Mouse (Mus musculus): ENCODE measurements around the gene C9orf72. TPM values are rescaled to one million over a fixed set of nuclear protein-coding genes. Genes with fewer than 3 reads are reported as not detected.
A peak's percentile ranks its signal among the peaks of the same experiment; 100 is the strongest.

Gene C9orf72
- polyA plus RNA-seq, 2 experiments from 2014 or later = 8.6 to 8.9 TPM

GRCm38 (mm10) chr4:35175566-35175965 is 50.4 kb downstream of the C9orf72 start:
- ATAC-seq = no peak

GRCm38 (mm10) chr4:35173551-35173950 is 52.4 kb downstream of the C9orf72 start:
- ATAC-seq = no peak

GRCm38 (mm10) chr4:35172471-35172870 is 53.5 kb downstream of the C9orf72 start:
- no peak for ATAC-seq

DNA sequence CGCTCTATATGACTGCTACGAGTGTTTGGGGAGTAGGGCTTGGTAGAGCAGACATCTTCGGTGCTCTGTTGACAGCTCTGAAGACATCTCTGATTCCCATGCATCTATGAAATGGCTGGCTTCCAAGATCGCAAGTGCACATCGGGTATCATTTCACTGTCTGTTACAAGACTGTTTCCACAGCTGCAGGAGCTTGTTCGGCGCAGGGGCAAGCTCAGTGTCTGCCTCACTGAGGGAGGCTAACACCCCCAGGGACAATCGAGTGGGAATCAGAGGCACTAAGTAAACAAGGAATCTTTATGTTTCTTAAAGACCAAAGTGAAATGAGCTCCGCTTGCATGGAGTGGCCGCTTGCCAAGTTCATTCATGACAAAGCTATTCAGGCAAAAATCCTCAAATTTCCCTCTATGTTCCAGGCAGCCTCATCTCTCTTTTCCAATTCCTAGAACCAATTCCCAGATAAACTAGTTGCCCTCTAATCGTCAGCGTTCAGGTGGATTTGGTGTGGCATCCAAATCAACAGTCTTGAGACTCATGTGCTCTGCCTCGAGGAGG is 56.3 kb downstream of the C9orf72 start:
- ATAC-seq = no peak

DNA sequence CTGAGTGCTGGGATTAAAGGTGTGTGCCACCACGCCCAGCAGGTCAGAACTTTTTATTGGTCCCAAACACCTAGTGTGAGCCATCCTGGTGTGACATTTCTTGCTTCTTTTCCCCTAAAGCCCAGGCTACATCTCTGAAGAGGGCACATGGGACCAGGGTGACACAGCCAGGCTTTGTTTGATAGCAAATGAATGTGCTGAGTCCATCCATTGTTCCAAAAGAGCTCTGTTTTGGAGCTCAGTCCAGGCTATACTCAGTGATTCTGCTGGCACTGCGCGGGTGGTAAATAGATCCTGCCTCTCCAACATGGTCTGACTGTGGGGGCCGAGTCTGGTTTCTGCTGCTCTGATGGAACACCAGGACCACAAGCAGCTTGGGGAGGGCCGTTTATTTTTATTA is 58.1 kb downstream of the C9orf72 start:
- ATAC-seq = no peak

DNA sequence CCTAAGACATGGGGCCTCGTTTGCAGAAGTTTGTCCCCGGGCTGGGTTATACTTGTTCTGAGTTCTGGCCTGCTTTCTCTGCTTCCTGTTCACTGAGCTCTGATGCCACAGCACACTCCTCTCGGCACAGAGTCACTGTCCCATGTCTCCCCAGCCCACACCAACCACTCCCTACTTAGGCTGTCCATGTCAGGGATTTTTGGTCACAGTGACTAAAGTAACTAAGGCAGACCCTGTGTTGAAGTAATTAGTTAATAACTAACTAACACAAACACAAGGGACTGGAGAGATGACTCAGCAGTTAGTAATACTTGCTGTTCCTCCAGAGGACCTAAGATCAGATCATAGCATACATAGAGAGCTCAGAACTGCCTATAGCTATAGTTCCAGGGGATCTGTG is 60.0 kb downstream of the C9orf72 start:
- no peak for ATAC-seq

DNA sequence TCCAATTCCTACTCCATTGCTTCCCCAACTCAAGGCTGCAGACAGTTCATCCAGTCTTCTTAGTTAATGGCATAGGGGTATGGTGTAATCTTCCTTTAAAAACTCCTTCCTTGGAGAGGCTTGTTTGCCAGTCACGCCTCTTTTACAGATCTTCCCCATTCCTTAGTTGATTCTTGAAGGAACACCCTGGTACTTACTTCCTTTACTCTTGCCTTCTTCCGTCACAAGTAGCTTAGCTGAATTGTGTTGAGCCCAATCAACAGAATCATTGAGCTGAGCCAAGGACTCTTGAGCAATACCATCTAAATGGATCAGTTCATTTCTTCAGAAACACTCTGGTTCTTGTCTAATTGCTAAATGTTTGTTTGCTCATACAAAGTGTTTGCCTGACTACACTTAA is 60.7 kb downstream of the C9orf72 start:
- no peak for ATAC-seq

GRCm38 (mm10) chr4:35157815-35158214 is 68.2 kb downstream of the C9orf72 start:
- no peak for ATAC-seq

DNA sequence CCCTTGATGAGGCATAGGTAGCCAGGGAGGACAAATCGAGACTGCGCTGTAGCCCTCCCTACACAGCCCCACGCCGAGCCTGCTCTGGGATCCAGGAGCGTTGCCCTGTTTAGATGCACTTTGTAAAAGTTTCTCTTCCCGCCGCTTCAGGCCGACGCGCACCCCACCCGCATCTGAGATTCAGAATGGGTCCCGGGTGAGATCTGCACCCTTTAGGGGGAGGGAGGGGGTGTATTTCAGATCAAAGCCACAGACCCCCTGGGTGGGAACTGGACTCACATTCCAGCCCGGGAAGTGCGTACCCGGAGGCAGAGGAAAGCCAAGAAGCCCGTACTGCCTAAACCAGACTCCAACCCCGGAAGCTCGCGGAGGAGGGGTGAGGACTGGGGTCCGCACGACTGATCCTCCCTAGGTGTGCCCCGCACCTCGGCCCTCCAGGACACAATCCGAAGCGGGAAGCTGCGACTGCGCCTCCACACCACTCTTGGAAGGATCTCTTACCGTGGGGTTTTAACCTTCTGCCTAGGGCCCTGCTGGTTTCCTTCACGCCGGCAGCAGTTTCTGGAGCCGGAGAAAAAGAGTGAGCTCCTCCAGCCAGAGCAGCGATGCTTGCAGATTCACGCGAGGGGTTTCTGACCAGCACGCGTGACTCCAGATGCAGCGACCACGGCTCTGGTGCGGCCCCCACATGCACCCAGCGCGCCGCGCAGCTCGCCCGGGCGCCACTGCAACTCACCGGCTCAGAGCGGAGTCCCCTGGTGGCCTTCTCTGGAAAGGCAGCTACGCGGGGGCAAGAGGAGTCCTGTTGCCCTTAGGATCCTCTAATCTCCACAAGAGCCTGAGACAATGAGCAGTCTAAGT is 69.0 kb downstream of the C9orf72 start, which contains the start of gene Mob3b:
Gene Mob3b, minus strand, starts transcription at position 734 of the 861 bp plus-strand sequence.
- peak; percentile 93 for ATAC-seq

DNA sequence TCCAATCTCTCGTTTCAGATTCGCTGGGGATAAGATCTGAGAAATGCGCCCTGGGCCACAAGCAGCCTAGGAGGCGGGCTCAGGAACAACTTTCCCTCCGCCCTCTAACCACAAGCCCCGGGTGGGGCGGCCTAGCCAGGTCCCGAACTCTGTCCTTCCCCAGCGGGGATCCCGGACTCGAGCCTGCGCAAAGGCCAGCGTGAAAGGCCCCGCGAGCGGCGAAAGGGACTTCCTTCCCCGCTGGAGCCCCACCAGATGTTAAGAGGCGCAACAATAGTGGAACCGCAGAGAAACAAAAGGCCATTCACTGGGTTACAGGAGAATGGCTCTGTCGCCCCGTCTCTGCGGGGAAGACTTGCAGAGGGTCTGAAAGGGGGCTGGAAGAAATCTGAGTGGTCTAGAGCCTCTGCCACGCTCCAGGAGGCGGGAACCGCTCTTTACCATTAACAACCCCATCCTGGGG is 69.8 kb downstream of the C9orf72 start:
- peak; percentile 47 for ATAC-seq

DNA sequence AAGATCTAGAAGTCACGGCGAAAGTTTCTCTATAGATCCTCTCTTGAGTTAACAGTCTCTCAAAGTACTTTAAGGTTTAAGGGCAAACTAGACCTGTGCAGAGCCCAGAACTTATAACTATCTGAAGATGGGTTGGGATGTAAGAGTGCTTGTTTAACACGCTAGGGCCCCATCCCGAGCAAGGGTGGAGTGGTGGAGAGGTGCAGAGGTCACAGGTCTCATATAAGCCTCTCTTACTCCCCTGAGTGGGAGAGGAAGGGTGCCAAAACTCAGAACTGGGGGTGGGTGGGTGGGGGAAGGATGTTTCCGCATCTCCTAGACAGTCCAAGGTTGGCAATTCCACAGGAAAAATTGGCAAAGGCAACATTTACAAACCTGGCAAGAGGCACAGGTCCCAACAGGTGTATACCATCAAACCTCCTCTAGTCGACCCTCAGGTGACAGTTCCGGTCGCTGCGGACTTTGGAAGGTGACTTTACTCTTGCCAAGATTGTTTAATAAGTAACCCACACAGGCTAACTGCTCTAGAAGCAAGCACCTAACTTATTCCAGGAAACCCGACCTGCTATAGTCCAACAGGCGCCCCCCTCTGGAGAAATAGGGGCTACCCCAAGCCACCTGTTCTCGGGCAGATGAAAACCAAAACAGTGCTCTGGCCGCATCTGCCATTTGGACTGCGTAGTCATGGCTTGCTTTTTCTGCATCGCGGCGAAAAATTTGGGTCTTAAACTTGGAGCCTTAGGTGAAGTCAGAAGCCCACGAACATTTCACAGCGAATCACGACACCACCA is 70.6 kb downstream of the C9orf72 start:
- no peak for ATAC-seq

GRCm38 (mm10) chr4:35154051-35154450 is 71.9 kb downstream of the C9orf72 start:
- no peak for ATAC-seq

DNA sequence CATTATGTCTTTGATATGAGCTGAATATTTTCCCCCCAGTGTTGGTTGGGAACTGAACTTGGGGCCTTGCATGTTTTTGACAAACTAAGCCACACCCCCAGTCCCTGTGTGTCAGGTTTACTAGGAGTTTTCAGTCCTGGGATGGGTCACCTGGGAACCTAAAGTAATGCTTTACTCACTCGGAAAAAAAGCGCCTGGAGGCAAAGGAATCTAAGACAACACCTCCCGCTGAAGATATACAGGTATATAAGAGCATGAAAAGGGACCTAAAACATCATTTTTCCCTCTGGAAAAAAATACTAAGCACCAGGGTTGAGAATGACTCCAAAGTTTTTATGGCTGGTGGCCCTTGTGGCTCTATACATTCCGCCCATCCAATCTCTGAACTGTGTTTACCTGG is 74.2 kb downstream of the C9orf72 start, which contains the start of gene Ifnk:
Gene Ifnk, plus strand, starts transcription at position 301 of the 400 bp plus-strand sequence.
- no peak for ATAC-seq

- no peak for ATAC-seq
Observed at GRCm38 (mm10) chr4:35150706-35151105, 75.3 kb downstream of the C9orf72 start.

GRCm38 (mm10) chr4:35148326-35148725 is 77.6 kb downstream of the C9orf72 start:
- no peak for ATAC-seq

DNA sequence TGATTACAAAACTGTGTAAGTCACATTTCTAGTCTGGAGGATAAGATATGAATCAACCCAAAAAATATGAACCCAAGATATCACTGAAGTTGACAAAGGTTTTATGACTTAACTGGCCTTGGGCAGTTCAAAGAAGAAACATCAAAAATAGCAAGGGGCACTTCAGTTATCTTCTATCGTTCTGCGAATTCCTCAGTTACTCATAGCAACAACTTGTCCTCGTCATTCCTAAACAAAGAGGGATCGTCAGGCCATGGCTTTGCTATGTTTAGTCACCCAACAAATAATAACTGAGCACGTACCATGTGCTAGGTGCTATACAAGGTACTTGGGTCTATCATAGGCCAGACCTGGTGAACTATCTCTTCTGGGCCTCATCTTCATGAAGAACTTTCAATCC is 79.4 kb downstream of the C9orf72 start:
- no peak for ATAC-seq

DNA sequence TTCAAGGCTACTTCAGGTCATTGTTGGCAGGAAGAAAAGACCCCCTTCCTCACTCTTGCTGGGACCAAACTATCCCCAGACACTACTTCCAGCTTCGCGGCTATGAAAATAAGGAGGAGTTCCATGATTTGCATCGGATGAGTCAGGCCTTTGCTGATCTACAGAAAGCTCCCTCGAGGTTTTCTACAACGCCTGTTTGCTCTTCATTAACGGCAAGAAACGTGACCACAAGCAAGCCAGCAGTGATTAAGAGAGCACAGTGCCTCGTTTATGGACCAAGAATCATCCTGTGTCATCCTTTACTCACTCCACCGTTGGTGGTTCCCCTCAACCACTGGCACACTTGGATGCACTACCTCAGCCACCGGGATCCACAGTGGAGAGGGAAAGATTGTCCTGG is 80.2 kb downstream of the C9orf72 start:
- no peak for ATAC-seq

GRCm38 (mm10) chr4:35143472-35144102 is 82.4 kb downstream of the C9orf72 start:
- no peak for ATAC-seq

All from activated CD4-positive, CD25-positive, alpha-beta regulatory T cell, adult 4 months (primary cell).